Mouse (Mus musculus) E14TG2a.4 (cell line): Measurements from ENCODE around the gene Fmnl2.

Experiments
- H3K27me3 ChIP-seq: 2 replicates; pipeline ENCODE4 v1.6.1; 2014; ENCODE audit warnings: low read length, control low read depth; ENCODE audit not compliant: insufficient read depth
- H3K36me3 ChIP-seq: 2 replicates; pipeline ENCODE4 v1.6.1; 2014; ENCODE audit warnings: low read length, control low read depth; ENCODE audit not compliant: insufficient read depth
- H3K4me1 ChIP-seq: replicated peaks from 2 replicates; pipeline ENCODE4 v1.6.1; 2014; ENCODE audit warnings: low read depth, low read length, control low read depth
- H3K4me3 ChIP-seq: replicated peaks from 2 replicates; pipeline ENCODE4 v1.5.1; 2014; ENCODE audit warnings: mild to moderate bottlenecking, low read length
- H3K9me3 ChIP-seq: 2 replicates; pipeline ENCODE4 v1.6.1; 2014; ENCODE audit warnings: low read length, control low read depth
- CTCF ChIP-seq: conservative IDR thresholded peaks from 2 replicates; pipeline ENCODE4 v1.5.1; 2014; ENCODE audit warnings: low read length
- NANOG ChIP-seq: IDR thresholded peaks from 2 replicates; pipeline ENCODE4 v1.6.1; 2014; ENCODE audit warnings: borderline replicate concordance, low read length, mixed read lengths
- POU5F1 ChIP-seq: IDR thresholded peaks from 2 replicates; pipeline ENCODE4 v1.6.1; 2014; ENCODE audit warnings: low read length, borderline replicate concordance

Fmnl2 gene

GRCm38 (mm10) chr2:52913311-52913710 is 55.7 kb downstream of the Fmnl2 start:
- Histone ChIP-seq H3K27me3 (no peaks in the 10 kb centered on the region), H3K36me3 (no peaks in the 10 kb centered on the region), H3K4me1 (peaks cover 58% of the 10 kb centered on the region), H3K4me3 (no peak overlapping the region), H3K9me3 (no peaks in the 10 kb centered on the region)
- TF ChIP-seq NANOG (no peak), CTCF (no peak), POU5F1 (no peak)

GRCm38 (mm10) chr2:52913746-52914145 is 56.1 kb downstream of the Fmnl2 start:
- H3K27me3 ChIP-seq = no peaks in the 10 kb centered on the region
- H3K4me3 ChIP-seq = no peak overlapping the region
- TF ChIP-seq CTCF = no peak
- no peak for TF ChIP-seq POU5F1
- TF ChIP-seq NANOG = no peak
- H3K9me3 ChIP-seq = no peaks in the 10 kb centered on the region
- H3K36me3 ChIP-seq = no peaks in the 10 kb centered on the region
- H3K4me1 ChIP-seq = peaks cover 56% of the 10 kb centered on the region

- TF ChIP-seq CTCF = no peak
- TF ChIP-seq POU5F1 = no peak
- TF ChIP-seq NANOG = no peak
- no peaks in the 10 kb centered on the region for H3K36me3 ChIP-seq
- no peaks in the 10 kb centered on the region for H3K27me3 ChIP-seq
- no peak overlapping the region for H3K4me3 ChIP-seq
- peaks cover 42% of the 10 kb centered on the region for H3K4me1 ChIP-seq
- H3K9me3 ChIP-seq = no peaks in the 10 kb centered on the region
These were observed 57.9 kb downstream of the Fmnl2 start for GRCm38 (mm10) chr2:52915536-52915935.

- Histone ChIP-seq H3K4me3 (no peak overlapping the region), H3K36me3 (no peaks in the 10 kb centered on the region), H3K27me3 (no peaks in the 10 kb centered on the region), H3K4me1 (peaks cover 49% of the 10 kb centered on the region), H3K9me3 (no peaks in the 10 kb centered on the region)
- TF ChIP-seq NANOG (no peak), POU5F1 (no peak), CTCF (no peak)
These were observed 60.4 kb downstream of the Fmnl2 start for GRCm38 (mm10) chr2:52918094-52918493.

GRCm38 (mm10) chr2:52920701-52921435 is 63.2 kb downstream of the Fmnl2 start:
- no peaks in the 10 kb centered on the region for H3K27me3 ChIP-seq
- no peaks in the 10 kb centered on the region for H3K9me3 ChIP-seq
- TF ChIP-seq NANOG = no peak
- TF ChIP-seq POU5F1 = no peak
- no peak for TF ChIP-seq CTCF
- H3K4me3 ChIP-seq = no peak overlapping the region
- no peaks in the 10 kb centered on the region for H3K36me3 ChIP-seq
- H3K4me1 ChIP-seq = peaks cover 38% of the 10 kb centered on the region

GRCm38 (mm10) chr2:52925062-52925461 is 67.4 kb downstream of the Fmnl2 start:
- H3K4me3 ChIP-seq = no peak overlapping the region
- H3K9me3 ChIP-seq = no peaks in the 10 kb centered on the region
- peaks cover 43% of the 10 kb centered on the region for H3K4me1 ChIP-seq
- no peak for TF ChIP-seq POU5F1
- TF ChIP-seq CTCF = no peak
- TF ChIP-seq NANOG = no peak
- H3K27me3 ChIP-seq = no peaks in the 10 kb centered on the region
- H3K36me3 ChIP-seq = no peaks in the 10 kb centered on the region

GRCm38 (mm10) chr2:52927381-52927780 is 69.7 kb downstream of the Fmnl2 start:
- TF ChIP-seq CTCF (no peak), POU5F1 (no peak), NANOG (no peak)
- peaks cover 39% of the 10 kb centered on the region for H3K4me1 ChIP-seq
- H3K4me3 ChIP-seq = no peak overlapping the region
- H3K36me3 ChIP-seq = no peaks in the 10 kb centered on the region
- H3K27me3 ChIP-seq = no peaks in the 10 kb centered on the region
- H3K9me3 ChIP-seq = no peaks in the 10 kb centered on the region

GRCm38 (mm10) chr2:52927858-52928301 is 70.2 kb downstream of the Fmnl2 start:
- TF ChIP-seq POU5F1 = no peak
- TF ChIP-seq CTCF = no peak
- TF ChIP-seq NANOG = no peak
- H3K4me3 ChIP-seq = no peak overlapping the region
- no peaks in the 10 kb centered on the region for H3K36me3 ChIP-seq
- H3K4me1 ChIP-seq = peaks cover 34% of the 10 kb centered on the region
- no peaks in the 10 kb centered on the region for H3K9me3 ChIP-seq
- H3K27me3 ChIP-seq = no peaks in the 10 kb centered on the region

GRCm38 (mm10) chr2:52928401-52928800 is 70.7 kb downstream of the Fmnl2 start:
- Histone ChIP-seq H3K36me3 (no peaks in the 10 kb centered on the region), H3K4me3 (no peak overlapping the region)

More at GRCm38 (mm10) chr2:52928401-52928800, 70.7 kb downstream of the Fmnl2 start:
- TF ChIP-seq POU5F1 (no peak), NANOG (no peak), CTCF (no peak)
- Histone ChIP-seq H3K27me3 (no peaks in the 10 kb centered on the region), H3K9me3 (no peaks in the 10 kb centered on the region), H3K4me1 (peaks cover 30% of the 10 kb centered on the region)
